Mouse (Mus musculus): ENCODE results near the gene Srpk2. TPM values are rescaled to one million over a fixed set of nuclear protein-coding genes. Genes with fewer than 3 reads are reported as not detected.
"Not testable (repeated sequence)": the region's sequence is repeated elsewhere in the genome, so short reads cannot be mapped to it uniquely, and the experiment has no call there.

Gene Srpk2
- polyA plus RNA-seq, 1 experiment: 71.2 TPM

DNA sequence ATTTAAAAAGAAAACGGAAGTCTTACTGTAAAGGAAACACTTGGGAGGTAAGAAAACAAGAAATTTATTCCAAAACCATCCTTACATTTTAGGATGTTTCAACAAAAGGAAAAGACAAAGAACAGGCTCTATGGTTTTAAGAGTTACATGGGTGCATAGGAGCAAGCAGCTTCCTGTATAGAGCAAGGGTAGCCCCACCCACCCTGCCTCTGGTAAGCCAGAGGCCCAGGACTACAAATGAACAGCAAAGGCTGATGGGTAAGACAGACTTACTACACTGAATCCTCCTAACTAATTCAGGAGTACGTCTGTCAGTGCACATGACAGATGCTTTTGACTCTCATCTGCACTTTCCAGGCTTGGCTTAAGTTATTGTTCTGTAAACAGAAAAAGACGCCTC, 38.7 kb downstream of the Srpk2 start:
- Histone ChIP-seq H3K4me3 (ENCODE audit: low read depth, low read length) (no peak overlapping the region), H3K27ac (ENCODE audit: insufficient read depth, low read length) (no peak overlapping the region), H3K4me1 (ENCODE audit: control insufficient read depth, insufficient read depth, low read length) (no peaks in the 10 kb centered on the region), H3K36me3 (ENCODE audit: control insufficient read depth, insufficient read depth, low read length, poor library complexity, severe bottlenecking) (no peaks in the 10 kb centered on the region), H3K9ac (ENCODE audit: low read depth, poor library complexity, severe bottlenecking) (no peak overlapping the region), H3K9me3 (replicated peaks; ENCODE audit: control insufficient read depth, insufficient read depth, low read length, poor library complexity, severe bottlenecking) (no peaks in the 10 kb centered on the region), H3K27me3 (ENCODE audit: control insufficient read depth, insufficient read depth, low read length, poor library complexity, severe bottlenecking) (no peaks in the 10 kb centered on the region)
- no peak for TF ChIP-seq EP300 (IDR thresholded peaks at IDR 0.05; ENCODE audit: insufficient read depth, low read depth, low read length)

DNA sequence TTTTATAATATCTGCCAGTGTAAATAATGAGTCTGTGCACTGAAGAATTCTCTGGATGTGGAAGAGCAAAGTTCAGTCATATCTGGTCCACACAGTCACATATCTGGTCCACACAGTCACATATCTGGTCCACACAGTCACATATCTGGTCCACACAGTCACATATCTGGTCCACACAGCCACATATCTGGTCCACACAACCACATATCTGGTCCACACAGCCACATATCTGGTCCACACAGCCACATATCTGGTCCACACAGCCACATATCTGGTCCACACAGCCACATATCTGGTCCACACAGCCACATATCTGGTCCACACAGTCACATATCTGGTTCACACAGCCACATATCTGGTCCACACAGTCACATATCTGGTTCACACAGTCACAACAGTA, 45.2 kb downstream of the Srpk2 start:
- not testable (repeated sequence) for H3K9me3 ChIP-seq (replicated peaks; ENCODE audit: control insufficient read depth, insufficient read depth, low read length, poor library complexity, severe bottlenecking); H3K9ac ChIP-seq (ENCODE audit: low read depth, poor library complexity, severe bottlenecking); H3K4me3 ChIP-seq (ENCODE audit: low read depth, low read length); H3K27ac ChIP-seq (ENCODE audit: insufficient read depth, low read length); H3K27me3 ChIP-seq (ENCODE audit: control insufficient read depth, insufficient read depth, low read length, poor library complexity, severe bottlenecking); H3K4me1 ChIP-seq (ENCODE audit: control insufficient read depth, insufficient read depth, low read length); H3K36me3 ChIP-seq (ENCODE audit: control insufficient read depth, insufficient read depth, low read length, poor library complexity, severe bottlenecking)

DNA sequence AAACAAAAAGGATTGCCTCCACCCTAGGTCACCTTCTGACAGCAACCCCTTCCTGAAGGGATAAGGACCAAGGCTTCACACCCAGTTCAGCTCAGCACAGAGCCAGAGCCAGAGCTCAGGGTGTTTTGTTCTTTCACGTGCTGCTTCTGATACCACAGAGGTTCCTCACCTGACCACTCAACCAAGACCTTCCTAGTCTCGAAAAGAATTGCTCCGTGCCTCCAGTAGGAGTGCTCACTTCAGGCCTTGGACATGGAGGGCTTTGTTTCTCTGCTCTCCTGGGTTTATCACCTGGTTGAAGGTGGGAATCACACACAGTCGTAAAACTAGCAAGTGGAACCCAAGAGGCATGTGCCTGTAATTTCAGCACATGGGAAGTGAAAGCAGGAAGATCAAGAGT, 46.4 kb downstream of the Srpk2 start:
- Histone ChIP-seq H3K36me3 (ENCODE audit: control insufficient read depth, insufficient read depth, low read length, poor library complexity, severe bottlenecking) (no peaks in the 10 kb centered on the region), H3K4me1 (ENCODE audit: control insufficient read depth, insufficient read depth, low read length) (peaks cover 1% of the 10 kb centered on the region), H3K27ac (ENCODE audit: insufficient read depth, low read length) (no peak overlapping the region), H3K9ac (ENCODE audit: low read depth, poor library complexity, severe bottlenecking) (no peak overlapping the region), H3K27me3 (ENCODE audit: control insufficient read depth, insufficient read depth, low read length, poor library complexity, severe bottlenecking) (no peaks in the 10 kb centered on the region), H3K4me3 (ENCODE audit: low read depth, low read length) (no peak overlapping the region), H3K9me3 (replicated peaks; ENCODE audit: control insufficient read depth, insufficient read depth, low read length, poor library complexity, severe bottlenecking) (no peaks in the 10 kb centered on the region)
- TF ChIP-seq POLR2A (IDR thresholded peaks at IDR 0.05; ENCODE audit: insufficient read depth, low read length): no peak
- TF ChIP-seq CTCF (IDR thresholded peaks at IDR 0.05; ENCODE audit: low read depth, low read length): no peak
- TF ChIP-seq EP300 (IDR thresholded peaks at IDR 0.05; ENCODE audit: insufficient read depth, low read depth, low read length): no peak

DNA sequence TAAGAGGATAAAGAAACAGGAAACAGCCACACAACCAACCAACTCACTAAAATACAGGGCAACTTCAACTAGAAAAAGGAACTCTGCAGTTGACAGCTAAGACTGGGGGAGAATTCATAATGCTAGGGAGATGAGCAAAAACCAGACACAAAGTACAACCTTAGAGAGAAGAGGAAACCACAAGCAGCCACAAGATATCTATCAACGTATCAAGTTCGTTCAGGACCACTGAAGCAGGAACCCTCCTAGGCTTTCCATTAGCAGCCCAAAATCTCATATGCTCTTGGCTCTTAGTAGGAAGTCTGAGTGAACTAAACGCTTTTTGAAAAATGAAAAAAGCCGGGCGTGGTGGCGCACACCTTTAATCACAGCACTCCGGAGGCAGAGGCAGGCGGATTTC, 47.1 kb downstream of the Srpk2 start:
- Histone ChIP-seq H3K36me3 (ENCODE audit: control insufficient read depth, insufficient read depth, low read length, poor library complexity, severe bottlenecking) (no peaks in the 10 kb centered on the region), H3K4me3 (ENCODE audit: low read depth, low read length) (no peak overlapping the region), H3K4me1 (ENCODE audit: control insufficient read depth, insufficient read depth, low read length) (peaks cover 1% of the 10 kb centered on the region), H3K9ac (ENCODE audit: low read depth, poor library complexity, severe bottlenecking) (no peak overlapping the region), H3K27ac (ENCODE audit: insufficient read depth, low read length) (no peak overlapping the region), H3K27me3 (ENCODE audit: control insufficient read depth, insufficient read depth, low read length, poor library complexity, severe bottlenecking) (no peaks in the 10 kb centered on the region), H3K9me3 (replicated peaks; ENCODE audit: control insufficient read depth, insufficient read depth, low read length, poor library complexity, severe bottlenecking) (no peaks in the 10 kb centered on the region)
- TF ChIP-seq EP300 (IDR thresholded peaks at IDR 0.05; ENCODE audit: insufficient read depth, low read depth, low read length): no peak
- TF ChIP-seq CTCF (IDR thresholded peaks at IDR 0.05; ENCODE audit: low read depth, low read length): no peak
- no peak for TF ChIP-seq POLR2A (IDR thresholded peaks at IDR 0.05; ENCODE audit: insufficient read depth, low read length)

DNA sequence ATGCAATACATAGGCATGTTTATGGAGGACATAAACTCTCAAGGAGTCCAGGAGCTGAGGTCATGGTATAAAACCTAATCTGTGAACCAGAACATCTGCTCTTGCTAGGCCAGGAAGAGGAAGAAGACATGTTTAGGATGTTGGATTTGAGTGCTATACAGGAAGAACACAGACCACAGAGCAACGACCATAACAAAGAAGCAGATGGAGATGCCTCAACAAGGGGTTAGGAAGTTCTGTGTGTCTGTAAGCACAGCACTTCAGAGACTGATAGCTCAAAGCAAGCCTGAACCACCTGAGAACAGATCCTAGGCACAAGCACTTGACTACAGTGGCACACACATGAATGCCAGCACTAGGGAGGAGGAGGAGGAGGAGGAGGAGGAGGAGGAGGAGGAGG, 52.9 kb downstream of the Srpk2 start:
- no peaks in the 10 kb centered on the region for H3K36me3 ChIP-seq (ENCODE audit: control insufficient read depth, insufficient read depth, low read length, poor library complexity, severe bottlenecking)
- no peaks in the 10 kb centered on the region for H3K27me3 ChIP-seq (ENCODE audit: control insufficient read depth, insufficient read depth, low read length, poor library complexity, severe bottlenecking)
- H3K4me1 ChIP-seq (ENCODE audit: control insufficient read depth, insufficient read depth, low read length): no peaks in the 10 kb centered on the region
- no peak overlapping the region for H3K9ac ChIP-seq (ENCODE audit: low read depth, poor library complexity, severe bottlenecking)
- TF ChIP-seq POLR2A (IDR thresholded peaks at IDR 0.05; ENCODE audit: insufficient read depth, low read length) (no peak), CTCF (IDR thresholded peaks at IDR 0.05; ENCODE audit: low read depth, low read length) (no peak), EP300 (IDR thresholded peaks at IDR 0.05; ENCODE audit: insufficient read depth, low read depth, low read length) (no peak)
- H3K4me3 ChIP-seq (ENCODE audit: low read depth, low read length): no peak overlapping the region
- H3K9me3 ChIP-seq (replicated peaks; ENCODE audit: control insufficient read depth, insufficient read depth, low read length, poor library complexity, severe bottlenecking): no peaks in the 10 kb centered on the region
- no peak overlapping the region for H3K27ac ChIP-seq (ENCODE audit: insufficient read depth, low read length)

DNA sequence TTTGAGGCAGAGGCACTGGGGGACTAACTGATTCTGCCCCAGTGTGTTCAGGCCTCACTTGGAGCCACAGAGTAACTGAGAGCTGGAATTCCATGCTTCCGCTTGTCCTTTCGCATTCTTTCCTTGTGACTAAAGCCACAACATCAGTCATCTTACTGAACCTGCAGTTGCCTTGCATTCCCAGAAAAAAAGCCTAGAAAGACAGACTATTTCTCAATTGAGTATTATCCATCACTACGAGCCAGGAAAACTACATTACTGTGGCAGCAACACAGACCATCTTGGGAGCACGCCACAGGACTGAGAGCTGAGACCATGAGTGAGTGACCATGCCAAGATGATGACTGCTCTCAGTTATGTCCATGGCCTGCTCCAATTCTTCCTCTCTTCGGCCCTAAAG, 57.2 kb downstream of the Srpk2 start:
- no peaks in the 10 kb centered on the region for H3K27me3 ChIP-seq (ENCODE audit: control insufficient read depth, insufficient read depth, low read length, poor library complexity, severe bottlenecking)
- no peak overlapping the region for H3K9ac ChIP-seq (ENCODE audit: low read depth, poor library complexity, severe bottlenecking)
- no peaks in the 10 kb centered on the region for H3K9me3 ChIP-seq (replicated peaks; ENCODE audit: control insufficient read depth, insufficient read depth, low read length, poor library complexity, severe bottlenecking)
- no peak overlapping the region for H3K4me3 ChIP-seq (ENCODE audit: low read depth, low read length)
- H3K27ac ChIP-seq (ENCODE audit: insufficient read depth, low read length): no peak overlapping the region
- H3K36me3 ChIP-seq (ENCODE audit: control insufficient read depth, insufficient read depth, low read length, poor library complexity, severe bottlenecking): no peaks in the 10 kb centered on the region
- H3K4me1 ChIP-seq (ENCODE audit: control insufficient read depth, insufficient read depth, low read length): no peaks in the 10 kb centered on the region
- TF ChIP-seq EP300 (IDR thresholded peaks at IDR 0.05; ENCODE audit: insufficient read depth, low read depth, low read length): no peak
- TF ChIP-seq CTCF (IDR thresholded peaks at IDR 0.05; ENCODE audit: low read depth, low read length): no peak
- no peak for TF ChIP-seq POLR2A (IDR thresholded peaks at IDR 0.05; ENCODE audit: insufficient read depth, low read length)

DNA sequence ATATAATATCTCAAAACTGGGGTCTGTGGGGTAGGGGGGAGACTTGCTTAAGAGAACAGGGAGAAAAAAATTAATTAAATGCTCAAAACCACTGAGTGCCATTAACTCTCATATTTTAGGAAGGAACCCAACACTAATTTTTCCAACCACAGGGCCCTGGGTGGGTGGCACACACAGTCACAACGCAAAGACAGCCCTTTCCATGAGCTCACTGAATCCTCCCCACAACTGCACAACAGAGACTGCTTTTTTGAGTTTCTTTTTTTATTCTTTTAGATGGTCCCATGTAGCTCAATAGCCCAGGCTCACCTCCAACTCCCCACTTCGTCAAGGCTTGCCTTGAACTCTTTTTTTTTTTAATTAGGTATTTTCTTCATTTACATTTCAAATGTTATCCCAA, 58.2 kb downstream of the Srpk2 start:
- Histone ChIP-seq H3K27ac (ENCODE audit: insufficient read depth, low read length) (no peak overlapping the region), H3K9me3 (replicated peaks; ENCODE audit: control insufficient read depth, insufficient read depth, low read length, poor library complexity, severe bottlenecking) (no peaks in the 10 kb centered on the region), H3K4me1 (ENCODE audit: control insufficient read depth, insufficient read depth, low read length) (no peaks in the 10 kb centered on the region), H3K27me3 (ENCODE audit: control insufficient read depth, insufficient read depth, low read length, poor library complexity, severe bottlenecking) (no peaks in the 10 kb centered on the region), H3K9ac (ENCODE audit: low read depth, poor library complexity, severe bottlenecking) (no peak overlapping the region), H3K36me3 (ENCODE audit: control insufficient read depth, insufficient read depth, low read length, poor library complexity, severe bottlenecking) (no peaks in the 10 kb centered on the region), H3K4me3 (ENCODE audit: low read depth, low read length) (no peak overlapping the region)
- TF ChIP-seq EP300 (IDR thresholded peaks at IDR 0.05; ENCODE audit: insufficient read depth, low read depth, low read length) (no peak), POLR2A (IDR thresholded peaks at IDR 0.05; ENCODE audit: insufficient read depth, low read length) (no peak), CTCF (IDR thresholded peaks at IDR 0.05; ENCODE audit: low read depth, low read length) (no peak)

Measured in ES-Bruce4 (cell line).